Comparison of ENCODE assay signal across 7 mouse cellular contexts in genomic region chr19:20344511-20345316, GRCm38 (mm10). TPM values are rescaled to one million over a fixed set of nuclear protein-coding genes. Genes with fewer than 3 reads are reported as not detected.
DNase-seq lines count a peak whose midpoint lies in the region; ATAC-seq lines count a peak whose summit lies in the region.

No protein-coding gene starts in this region.

- no peaks in the 10 kb centered on the region for H3K27me3 ChIP-seq in lung, embryonic 16.5 days (ENCODE audit: control insufficient read depth, insufficient read depth, low read depth, low read length)

- H3K9me3 ChIP-seq in lung, embryonic 16.5 days (ENCODE audit: control insufficient read depth, low read length), result no peaks in the 10 kb centered on the region; the same call in 1 of the 2 replicates

- peak; percentile 65 for ATAC-seq in CD4-positive, CD25-positive, alpha-beta regulatory T cell, adult 4 months
- peak; percentile 64; the same call in 1 of the 2 replicates for ATAC-seq in lung, embryonic 16.5 days (ENCODE audit: low read depth)

- no peaks in the 10 kb centered on the region for H3K36me3 ChIP-seq in lung, embryonic 16.5 days (ENCODE audit: control insufficient read depth, insufficient read depth, low read length)

- 31% methylated on average over 11 of the region's 11 CpGs for WGBS in lung, embryonic 16.5 days

- H3K27ac ChIP-seq in lung, embryonic 16.5 days (ENCODE audit: low read length), result no peak overlapping the region

- DNase-seq in 416B (ENCODE audit: low read depth), result peak; percentile 80
- peak; percentile 66 for DNase-seq in cerebellum, adult 9-10 months
- peak; percentile 28 to 39 for DNase-seq in frontal cortex, postnatal 10 days (ENCODE audit: low spot score in 2 of 2)
- DNase-seq in kidney, postnatal 36 days, result peak; percentile 46 to 57
- peak; percentile 92 for DNase-seq in retina, postnatal 1 day

- H3K9ac ChIP-seq in lung, embryonic 16.5 days (ENCODE audit: low read length), result no peak overlapping the region

- H3K4me2 ChIP-seq in lung, embryonic 16.5 days (ENCODE audit: low read depth, low read length), result peak overlapping the region; percentile 43

- no peak overlapping the region; the same call in 1 of the 2 replicates for H3K4me3 ChIP-seq in lung, embryonic 16.5 days (ENCODE audit: low read length)

- H3K4me1 ChIP-seq in lung, embryonic 16.5 days (replicated peaks; ENCODE audit: control insufficient read depth, insufficient read depth, low read length), result no peaks in the 10 kb centered on the region

RNA-seq across cellular contexts. Expression of gene Anxa1, which starts 46.0 kb away (rescaled TPM):
- polyA plus RNA-seq in CD4-positive, CD25-positive, alpha-beta regulatory T cell, adult 4 months (2017; shearing (Covaris generic)), result 10 to 100 TPM; 11.3 to 19.6 TPM
- polyA plus RNA-seq in lung, embryonic 16.5 days (2015; fragmentation: Nextera tagmentation; extraction: Ambion mirVana), result 220 and 240 TPM in 2 replicates

Comparison
In these comparisons a context has a peak if more than half of its experiments do, and no peak if none do; other contexts are left out.
1. DNase-seq: peak in every context shown above with its lines; median percentile 92 in retina, postnatal 1 day; 80 in 416B; 66 in cerebellum, adult 9-10 months; 52 in kidney, postnatal 36 days; 34 in frontal cortex, postnatal 10 days.
2. RNA of gene Anxa1, which starts 46.0 kb away (polyA plus RNA-seq): 220 to 240 TPM in lung, embryonic 16.5 days; 11.3 to 19.6 TPM in CD4-positive, CD25-positive, alpha-beta regulatory T cell, adult 4 months; every median in the first group is over 10 times any median in the second.